Mouse (Mus musculus): ENCODE data around the gene Pdgfd.
A peak's percentile ranks its signal among the peaks of the same experiment; 100 is the strongest.
"Not testable (repeated sequence)": the region's sequence is repeated elsewhere in the genome, so short reads cannot be mapped to it uniquely, and the experiment has no call there.

GRCm38 (mm10) chr9:6235982-6236381, 67.6 kb downstream of the Pdgfd start:
- TF ChIP-seq CTCF (IDR thresholded peaks at IDR 0.05; ENCODE audit: low read depth), result not testable (repeated sequence)
- peak; percentile 43 for TF ChIP-seq EP300 (IDR thresholded peaks at IDR 0.05; ENCODE audit: low read depth)
